Comparison of ENCODE assay signal across 9 mouse cellular contexts in the genomic region with DNA sequence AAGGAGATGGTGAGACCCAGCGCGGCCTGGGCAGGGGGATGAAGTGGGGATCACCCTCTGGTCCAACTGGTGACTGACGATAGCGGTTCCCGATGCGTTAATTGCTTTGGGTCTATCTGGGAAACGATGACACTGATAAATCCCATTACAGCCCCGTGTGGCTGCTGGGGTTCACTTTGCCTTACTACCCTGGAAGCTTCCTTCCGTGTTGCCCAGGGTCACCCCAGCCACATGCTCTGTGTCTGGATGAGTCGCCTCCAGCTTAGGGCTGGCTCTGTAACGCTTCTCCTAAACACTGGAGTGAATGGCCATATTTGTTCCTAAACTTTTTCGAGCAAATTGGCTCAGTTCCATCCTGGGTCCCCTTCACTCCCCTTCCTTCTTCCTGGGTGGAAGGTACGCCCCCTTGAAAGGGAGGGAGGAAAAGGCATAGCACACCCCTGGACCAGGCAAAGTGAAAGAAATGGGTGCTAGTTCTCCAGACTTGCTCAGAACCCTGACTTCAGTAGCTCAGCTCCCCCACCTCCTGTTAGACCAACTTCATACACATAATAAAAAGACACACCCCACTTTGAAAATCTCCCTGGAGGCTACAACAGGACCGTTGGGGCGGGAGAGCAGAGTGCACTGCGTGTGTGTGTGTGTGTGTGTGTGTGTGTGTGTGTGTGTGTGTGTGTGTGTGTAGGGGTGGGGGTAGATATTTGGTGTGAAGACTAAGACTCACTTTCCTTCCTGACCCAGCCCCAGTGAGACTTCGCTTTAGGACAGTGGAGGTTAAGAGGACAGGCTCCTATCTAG. TPM values are rescaled to one million over a fixed set of nuclear protein-coding genes. Genes with fewer than 3 reads are reported as not detected.
DNase-seq lines count a peak whose midpoint lies in the region; ATAC-seq and TF ChIP-seq lines count a peak whose summit lies in the region.
"Had no signal": no experiment of that assay in that cellular context is flagged by ENCODE, and none has a peak within 500 bp of the region (broad histone marks: within the 10 kb centered on the region; RNA-seq: fewer than 3 reads in every experiment).

No protein-coding gene starts in this region.

- peaks cover 8% of the 10 kb centered on the region for H3K79me2 ChIP-seq in myocyte (ENCODE audit: control insufficient read depth, insufficient read depth)

- no peak for TF ChIP-seq POLR2A in myocyte (IDR thresholded peaks at IDR 0.05; ENCODE audit: insufficient read length, low read depth)

- peak overlapping the region; percentile 64 for H3K9ac ChIP-seq in limb, embryonic 12.5 days (replicated peaks)

- peak overlapping the region; percentile 9 for H3ac ChIP-seq in myocyte (ENCODE audit: control insufficient read depth, insufficient read length)

- ATAC-seq in limb, embryonic 12.5 days (ENCODE audit: insufficient number of reproducible peaks, insufficient read depth, low FRiP score, low TSS enrichment, low read depth) = no peak

- WGBS in forebrain, embryonic 10.5 days = under 1% methylated on average over 17 of the region's 17 CpGs
- 1% methylated on average over 17 of the region's 17 CpGs for WGBS in limb, embryonic 12.5 days

- DNase-seq in adrenal gland, adult (ENCODE audit: inconsistent age in 2 of 2, low spot score in 1 of 2) = peak; percentile 17 to 67
- no peak for DNase-seq in adrenal gland, postnatal 10 days
- peak; percentile 37 to 41 for DNase-seq in B cell, adult 2 months
- DNase-seq in forebrain, embryonic 10.5 days (ENCODE audit: extremely low spot score, low spot score) = no peak
- no peak for DNase-seq in urinary bladder, postnatal 36 days (ENCODE audit: low spot score in 2 of 2)
- DNase-seq in cerebellum, postnatal 4 days (ENCODE audit: low spot score in 2 of 2) = no peak

- H3K36me3 ChIP-seq in forebrain, embryonic 10.5 days (replicated peaks) = peaks cover 12% of the 10 kb centered on the region
- no peaks in the 10 kb centered on the region; the same call in 1 of the 2 replicates for H3K36me3 ChIP-seq in limb, embryonic 12.5 days
- no peaks in the 10 kb centered on the region for H3K36me3 ChIP-seq in myocyte (ENCODE audit: control insufficient read depth, insufficient read depth)

- peaks cover 85% of the 10 kb centered on the region for H3K27me3 ChIP-seq in forebrain, embryonic 10.5 days (ENCODE audit: poor library complexity, severe bottlenecking)
- H3K27me3 ChIP-seq in limb, embryonic 12.5 days = peaks cover 89% of the 10 kb centered on the region
- no peaks in the 10 kb centered on the region for H3K27me3 ChIP-seq in myocyte (ENCODE audit: control insufficient read depth, insufficient read depth, insufficient read length)

- peaks cover 87% of the 10 kb centered on the region for H3K4me1 ChIP-seq in forebrain, embryonic 10.5 days
- H3K4me1 ChIP-seq in limb, embryonic 12.5 days (replicated peaks) = peaks cover 84% of the 10 kb centered on the region

- peak overlapping the region; percentile 70 for H3K4me3 ChIP-seq in forebrain, embryonic 10.5 days
- H3K4me3 ChIP-seq in limb, embryonic 12.5 days (replicated peaks) = peak overlapping the region; percentile 53
- peak overlapping the region; percentile 43 for H3K4me3 ChIP-seq in myocyte

- peak overlapping the region; percentile 84 for H3K4me2 ChIP-seq in limb, embryonic 12.5 days
- peak overlapping the region; percentile 95 for H3K4me2 ChIP-seq in myocyte (ENCODE audit: low read depth)

- H3K9me3 ChIP-seq in forebrain, embryonic 10.5 days = no peaks in the 10 kb centered on the region
- no peaks in the 10 kb centered on the region for H3K9me3 ChIP-seq in limb, embryonic 12.5 days

- H3K27ac ChIP-seq in forebrain, embryonic 10.5 days = peak overlapping the region; percentile 95
- H3K27ac ChIP-seq in limb, embryonic 12.5 days = peak overlapping the region; percentile 53

TF ChIP-seq in myocyte, 11 proteins besides CTCF, POLR2A, EP300 and RAD21:
- no peak for TF ChIP-seq SRF (IDR thresholded peaks at IDR 0.05; ENCODE audit: control insufficient read depth, insufficient read length, low read depth)
- TF ChIP-seq TCF3 (IDR thresholded peaks at IDR 0.05; ENCODE audit: insufficient read length, low read depth) = no peak
- no peak for TF ChIP-seq E2F4 (IDR thresholded peaks at IDR 0.05; ENCODE audit: insufficient read depth)
- TF ChIP-seq POLR2AphosphoS2 (IDR thresholded peaks at IDR 0.05; ENCODE audit: insufficient read length, low read depth) = no peak
- no peak for TF ChIP-seq MYOD1 (IDR thresholded peaks at IDR 0.05; ENCODE audit: control insufficient read depth in 1 of 3, insufficient read length in 2 of 3, low read depth in 2 of 3)
- TF ChIP-seq CEBPB (IDR thresholded peaks at IDR 0.05; ENCODE audit: insufficient read depth, poor library complexity, severe bottlenecking) = no peak
- TF ChIP-seq REST (IDR thresholded peaks at IDR 0.05; ENCODE audit: insufficient read depth, insufficient read length) = no peak
- TF ChIP-seq USF1 (IDR thresholded peaks at IDR 0.05; ENCODE audit: low read depth) = no peak
- no peak for TF ChIP-seq TCF12 (IDR thresholded peaks at IDR 0.05; ENCODE audit: insufficient read depth, poor library complexity, severe bottlenecking)
- no peak for TF ChIP-seq MAX (IDR thresholded peaks at IDR 0.05; ENCODE audit: low read depth)
- TF ChIP-seq MYOG (IDR thresholded peaks at IDR 0.05; ENCODE audit: control insufficient read depth in 1 of 3, insufficient read depth in 1 of 3, insufficient read length in 2 of 3, low read depth in 2 of 3) = no peak

RNA-seq across cellular contexts. Expression of a gene that starts 0.9 kb away (rescaled TPM):
- total RNA-seq in adrenal gland, postnatal 10 days (2021) = 10 to 100 TPM; 18.2 to 24.6 TPM
- 33.1 and 33.3 TPM in 2 replicates for polyA plus RNA-seq in forebrain, embryonic 10.5 days (2016; fragmentation: Nextera tagmentation; extraction: Ambion mirVana)
- 10.3 and 10.8 TPM in 2 replicates for polyA plus RNA-seq in limb, embryonic 12.5 days (2016; fragmentation: Nextera tagmentation; extraction: Ambion mirVana)
- 3.1 TPM for polyA plus RNA-seq in myocyte (2012; fragmentation: generic; extraction: Trizol)

RNA-seq across cellular contexts. Expression of a gene that starts 40.8 kb away (rescaled TPM):
- total RNA-seq in adrenal gland, postnatal 10 days (2021) = 100 to 1,000 TPM in 1 of 2 experiments, 10 to 100 TPM in 1; 79.8 to 108 TPM
- 31.6 and 35.7 TPM in 2 replicates for polyA plus RNA-seq in forebrain, embryonic 10.5 days (2016; fragmentation: Nextera tagmentation; extraction: Ambion mirVana)
- 48.8 and 58.0 TPM in 2 replicates for polyA plus RNA-seq in limb, embryonic 12.5 days (2016; fragmentation: Nextera tagmentation; extraction: Ambion mirVana)
- 23.8 TPM for polyA plus RNA-seq in myocyte (2012; fragmentation: generic; extraction: Trizol)

RNA-seq across cellular contexts. Expression of a gene that starts 43.2 kb away (rescaled TPM):
- not detected for total RNA-seq in adrenal gland, postnatal 10 days (2021)
- polyA plus RNA-seq in forebrain, embryonic 10.5 days (2016; fragmentation: Nextera tagmentation; extraction: Ambion mirVana) = not detected in 2 replicates
- polyA plus RNA-seq in limb, embryonic 12.5 days (2016; fragmentation: Nextera tagmentation; extraction: Ambion mirVana) = 0.36 TPM in 1 of 2 replicates, not detected in the other
- polyA plus RNA-seq in myocyte (2012; fragmentation: generic; extraction: Trizol) = not detected
- total RNA-seq: hematopoietic stem cell, adult 5-6 weeks had no signal

Comparison
In these comparisons a context has a peak if more than half of its experiments do, and no peak if none do; other contexts are left out.
1. DNase-seq: peak in adrenal gland, adult (2 of 2) and B cell, adult 2 months (2 of 2); none in adrenal gland, postnatal 10 days (single experiment), forebrain, embryonic 10.5 days (single experiment), urinary bladder, postnatal 36 days (0 of 2) and cerebellum, postnatal 4 days (0 of 2).
2. Peak in every context shown above with its lines, with median percentiles within 50 percentile points of each other: H3K4me3 ChIP-seq.